In genomic region chr2:18587746-18588231, GRCm38 (mm10) we compare ENCODE assay signal across 7 mouse cellular contexts.
DNase-seq lines count a peak whose midpoint lies in the region; ATAC-seq and TF ChIP-seq lines count a peak whose summit lies in the region.

No protein-coding gene starts in this region.

- H3K4me2 ChIP-seq in CH12.LX (ENCODE audit: insufficient read depth, low read depth, poor library complexity, severe bottlenecking) = peak overlapping the region; percentile 62
- H3K4me2 ChIP-seq in lung, embryonic 15.5 days = peak overlapping the region; percentile 58
- peak overlapping the region; percentile 66 for H3K4me2 ChIP-seq in stomach, postnatal 0 days (replicated peaks; ENCODE audit: low read depth)

- no peak for TF ChIP-seq RAD21 in CH12.LX (IDR thresholded peaks at IDR 0.05; ENCODE audit: low read depth, low read length)

- H3K4me1 ChIP-seq in CH12.LX (ENCODE audit: control insufficient read depth in 1 of 2, insufficient read depth in 2 of 2) = peaks cover 0 to 19% of the 10 kb centered on the region in 2 experiments; a peak in 2 of 4 replicates
- no peaks in the 10 kb centered on the region for H3K4me1 ChIP-seq in lung, embryonic 15.5 days
- no peaks in the 10 kb centered on the region for H3K4me1 ChIP-seq in stomach, postnatal 0 days (replicated peaks; ENCODE audit: control insufficient read depth, insufficient read depth)

- H3K36me3 ChIP-seq in CH12.LX (replicated peaks in 1 of 2; ENCODE audit: control insufficient read depth in 1 of 2, insufficient read depth in 1 of 2, low read length in 1 of 2) = no peaks in the 10 kb centered on the region
- no peaks in the 10 kb centered on the region for H3K36me3 ChIP-seq in lung, embryonic 15.5 days
- H3K36me3 ChIP-seq in stomach, postnatal 0 days (ENCODE audit: control insufficient read depth, insufficient read depth, low read length) = no peaks in the 10 kb centered on the region

- dilution Hi-C loops in CH12.LX (cut with MboI; ENCODE audit: extremely low pct_ligation_motif_present, extremely low pct_unique_long_range_greater_than_20kb, low sequenced_read_pairs) = no loop called here

- TF ChIP-seq POLR2A in CH12.LX (IDR thresholded peaks at IDR 0.05; ENCODE audit: low read depth, low read length) = no peak

- in situ Hi-C loops in CH12.LX (cut with MboI; ENCODE audit: low pct_ligation_motif_present, low pct_unique_long_range_greater_than_20kb, low sequenced_read_pairs) = no loop called here

- peak; percentile 73 for DNase-seq in A20 (ENCODE audit: low read depth, low spot score)
- peak; percentile 41 for DNase-seq in CH12.LX (ENCODE audit: extremely low read depth)
- peak; percentile 12 for DNase-seq in fibroblast of lung, adult 2 months (ENCODE audit: low read depth)
- DNase-seq in induced T-regulatory cell, adult 2 months (ENCODE audit: low read depth) = peak; percentile 58
- peak; percentile 30 for DNase-seq in stomach, postnatal 0 days (ENCODE audit: low spot score)
- no peak for DNase-seq in frontal cortex, postnatal 10 days (ENCODE audit: low spot score in 2 of 2)

- H3K9me3 ChIP-seq in CH12.LX (replicated peaks; ENCODE audit: low read length) = no peaks in the 10 kb centered on the region
- H3K9me3 ChIP-seq in lung, embryonic 15.5 days = no peaks in the 10 kb centered on the region
- no peaks in the 10 kb centered on the region for H3K9me3 ChIP-seq in stomach, postnatal 0 days (ENCODE audit: control insufficient read depth, low read length)

- no peak for TF ChIP-seq CTCF in CH12.LX (conservative IDR thresholded peaks at IDR 0.05 in 1 of 2, IDR thresholded peaks at IDR 0.05 in 1 of 2; ENCODE audit: low read depth in 2 of 2, low read length in 2 of 2)
- no peak for TF ChIP-seq CTCF in stomach, postnatal 0 days (IDR thresholded peaks at IDR 0.05; ENCODE audit: low read depth)

- TF ChIP-seq EP300 in CH12.LX (IDR thresholded peaks at IDR 0.05; ENCODE audit: low read length) = no peak
- TF ChIP-seq EP300 in stomach, postnatal 0 days (optimal IDR thresholded peaks at IDR 0.05) = no peak

- no peaks in the 10 kb centered on the region for H3K79me2 ChIP-seq in CH12.LX (replicated peaks; ENCODE audit: control insufficient read depth, extremely low read depth, insufficient read depth, poor library complexity, severe bottlenecking)

- WGBS in lung, embryonic 15.5 days = under 1% methylated on average over 16 of the region's 16 CpGs
- WGBS in stomach, postnatal 0 days = 0% methylated on average over 16 of the region's 16 CpGs

- peak overlapping the region; percentile 63 to 89 (median 65) for H3K4me3 ChIP-seq in CH12.LX (replicated peaks in 1 of 3; ENCODE audit: low read depth in 2 of 3, low read length in 2 of 3, poor library complexity in 1 of 3)
- H3K4me3 ChIP-seq in lung, embryonic 15.5 days = peak overlapping the region; percentile 48
- peak overlapping the region; percentile 59 for H3K4me3 ChIP-seq in stomach, postnatal 0 days (ENCODE audit: low read depth, low read length)

- no peak for ATAC-seq in lung, embryonic 15.5 days (ENCODE audit: borderline replicate concordance, extremely low read depth, low FRiP score, low TSS enrichment)
- peak; percentile 16; the same call in 1 of the 2 replicates for ATAC-seq in stomach, postnatal 0 days (ENCODE audit: low FRiP score, low TSS enrichment)

- H3K9ac ChIP-seq in CH12.LX (ENCODE audit: insufficient read depth, low read depth) = peak overlapping the region; percentile 95
- peak overlapping the region; percentile 40 for H3K9ac ChIP-seq in lung, embryonic 15.5 days
- H3K9ac ChIP-seq in stomach, postnatal 0 days (ENCODE audit: low read length) = peak overlapping the region; percentile 55

- H3K27me3 ChIP-seq in CH12.LX (replicated peaks) = no peaks in the 10 kb centered on the region
- 0 out of 2 replicates have a peak, but pooled peaks cover 3% of the 10 kb centered on the region for H3K27me3 ChIP-seq in lung, embryonic 15.5 days
- no peaks in the 10 kb centered on the region for H3K27me3 ChIP-seq in stomach, postnatal 0 days (ENCODE audit: control insufficient read depth, insufficient read depth, low read length)

- no peak overlapping the region for H3K27ac ChIP-seq in CH12.LX (ENCODE audit: insufficient read depth, low read depth)
- peak overlapping the region; percentile 25 for H3K27ac ChIP-seq in lung, embryonic 15.5 days
- H3K27ac ChIP-seq in stomach, postnatal 0 days (replicated peaks) = peak overlapping the region; percentile 74

TF ChIP-seq in CH12.LX, 34 proteins besides CTCF, POLR2A, EP300 and RAD21:
- 0 out of 2 replicates have a peak, but pooled peaks have one; percentile 30 for TF ChIP-seq MEF2A (IDR thresholded peaks at IDR 0.05; ENCODE audit: borderline replicate concordance, low read depth, low read length)
- peak; percentile 51; the same call in 1 of the 2 replicates for TF ChIP-seq E2F4 (IDR thresholded peaks at IDR 0.05; ENCODE audit: insufficient replicate concordance, low read depth, low read length)
- TF ChIP-seq ZNF384 (IDR thresholded peaks at IDR 0.05; ENCODE audit: low read depth, low read length) = peak; percentile 93
- TF ChIP-seq USF2 (conservative IDR thresholded peaks at IDR 0.05; ENCODE audit: low read depth, low read length) = no peak
- TF ChIP-seq CHD1 (IDR thresholded peaks at IDR 0.05; ENCODE audit: low read depth, low read length) = 0 out of 2 replicates have a peak, but pooled peaks have one; percentile 76
- TF ChIP-seq TBP (conservative IDR thresholded peaks at IDR 0.05; ENCODE audit: low read depth, low read length) = 0 out of 2 replicates have a peak, but pooled peaks have one; percentile 16
- TF ChIP-seq MXI1 (IDR thresholded peaks at IDR 0.05; ENCODE audit: low read depth, low read length) = no peak; the same call in 1 of the 2 replicates
- 0 out of 2 replicates have a peak, but pooled peaks have one; percentile 12 for TF ChIP-seq SIN3A (IDR thresholded peaks at IDR 0.05; ENCODE audit: low read length)
- 0 out of 2 replicates have a peak, but pooled peaks have one; percentile 7 for TF ChIP-seq NRF1 (IDR thresholded peaks at IDR 0.05; ENCODE audit: low read depth, low read length)
- peak; percentile 17; the same call in 1 of the 2 replicates for TF ChIP-seq ETS1 (conservative IDR thresholded peaks at IDR 0.05; ENCODE audit: low read depth, low read length)
- no peak; the same call in 1 of the 2 replicates for TF ChIP-seq MAX (IDR thresholded peaks at IDR 0.05; ENCODE audit: low read length)
- 0 out of 2 replicates have a peak, but pooled peaks have one; percentile 23 for TF ChIP-seq MAZ (IDR thresholded peaks at IDR 0.05; ENCODE audit: low read depth, low read length)
- TF ChIP-seq ELF1 (IDR thresholded peaks at IDR 0.05; ENCODE audit: low read depth, low read length) = peak; percentile 21; the same call in 1 of the 2 replicates

Comparison
In these comparisons a context has a peak if more than half of its experiments do, and no peak if none do; other contexts are left out.
1. DNase-seq: peak in A20 (single experiment), CH12.LX (single experiment), fibroblast of lung, adult 2 months (single experiment), induced T-regulatory cell, adult 2 months (single experiment) and stomach, postnatal 0 days (single experiment); none in frontal cortex, postnatal 10 days (0 of 2).
2. H3K9ac ChIP-seq: peak in every context shown above with its lines; median percentile 95 in CH12.LX; 55 in stomach, postnatal 0 days; 40 in lung, embryonic 15.5 days.
3. Peak in every context shown above with its lines, with median percentiles within 50 percentile points of each other: H3K4me2 ChIP-seq and H3K4me3 ChIP-seq.